Mouse (Mus musculus): ENCODE data around the gene Hsd17b2.

The Hsd17b2 gene

DNA sequence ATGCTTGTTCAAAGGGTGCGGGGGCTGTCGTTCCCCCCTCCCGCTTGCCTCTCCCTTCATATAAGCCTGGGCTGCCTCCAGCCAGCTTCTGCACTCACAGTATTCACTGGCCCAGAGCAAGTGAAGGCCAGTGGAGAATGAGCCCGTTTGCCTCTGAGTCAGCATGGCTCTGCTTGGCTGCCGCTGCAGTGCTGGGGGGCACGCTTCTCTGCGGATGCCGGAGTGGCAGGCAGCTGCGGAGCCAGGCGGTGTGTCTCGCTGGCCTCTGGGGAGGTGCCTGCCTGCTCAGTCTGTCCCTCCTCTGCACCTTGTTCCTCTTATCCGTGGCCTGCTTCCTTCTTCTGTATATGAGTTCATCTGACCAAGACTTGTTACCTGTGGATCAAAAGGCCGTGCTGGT is at the start of gene Hsd17b2:
Gene Hsd17b2 (plus strand): TSS at position 46 of the 400 bp plus-strand sequence.
- DNase-seq (ENCODE audit: low spot score in 2 of 2), result no peak

DNA sequence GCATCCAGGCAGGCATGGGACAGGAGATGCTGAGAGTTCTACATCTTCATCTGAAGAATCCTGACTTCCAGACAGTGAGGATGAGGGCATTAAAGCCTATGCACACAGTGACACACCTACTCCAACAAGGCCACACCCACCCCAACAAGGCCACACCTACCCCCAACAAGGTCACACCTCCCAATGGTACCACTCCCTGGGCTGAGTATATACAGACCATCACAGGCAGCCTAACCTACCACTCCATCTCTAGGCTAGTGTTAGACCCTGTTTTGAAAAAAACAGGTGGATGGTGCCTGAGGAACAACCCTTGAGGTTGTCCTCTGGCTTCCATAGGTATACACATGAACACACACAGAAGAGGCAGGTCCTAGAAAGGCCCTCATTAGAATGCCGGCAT is 49.4 kb upstream of the Hsd17b2 start:
- no peak for DNase-seq (ENCODE audit: low spot score in 2 of 2)

DNA sequence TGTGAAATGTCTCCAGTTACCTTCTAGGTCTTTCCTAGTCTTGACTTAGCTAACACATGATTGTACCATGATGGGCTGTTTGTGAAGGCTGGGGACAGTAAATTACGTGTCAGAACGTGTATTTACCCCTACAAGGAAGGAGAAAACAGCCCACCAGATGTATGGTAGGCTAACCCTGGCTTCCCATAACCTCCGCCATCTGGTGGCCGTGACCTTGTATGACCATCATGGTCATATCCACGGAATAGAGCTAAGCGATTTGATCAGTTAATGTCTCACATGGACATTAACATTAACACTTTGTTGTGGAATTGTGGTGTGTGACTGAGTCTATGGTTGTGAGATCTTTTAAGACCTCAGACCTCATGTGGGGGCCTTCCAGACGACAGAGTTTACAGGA is 42.7 kb upstream of the Hsd17b2 start:
- DNase-seq (ENCODE audit: low spot score in 2 of 2), result no peak

DNA sequence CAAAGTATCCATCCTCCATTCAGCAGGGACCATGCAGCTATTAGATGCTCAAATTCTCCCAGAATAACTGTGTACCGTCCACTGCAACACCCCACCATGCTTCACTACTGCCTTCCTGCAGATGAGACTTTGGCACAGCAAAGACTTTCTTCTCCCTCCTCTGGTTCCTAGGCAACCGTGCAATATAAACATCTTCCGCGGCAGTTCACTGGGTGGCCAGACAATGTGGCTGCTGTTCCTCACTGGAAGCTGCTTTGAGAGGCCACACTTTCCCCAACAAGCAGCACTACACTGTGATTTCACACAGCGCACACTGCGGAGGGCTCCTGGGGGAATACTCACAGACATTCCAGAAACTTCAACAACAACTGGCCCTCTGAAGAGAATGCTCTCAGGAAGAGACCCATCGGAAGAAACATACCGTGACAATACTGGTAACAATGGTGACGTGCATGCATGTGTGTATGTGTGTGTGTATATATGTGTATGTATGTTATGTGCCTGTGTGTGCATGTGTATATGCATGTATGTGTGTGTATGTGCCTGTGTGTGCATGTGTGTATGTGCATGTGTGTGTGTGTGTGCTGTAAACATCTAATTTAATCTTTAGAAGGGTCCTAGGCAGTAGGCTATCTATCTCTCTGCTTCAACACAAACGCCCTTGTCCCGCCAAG is 41.2 kb upstream of the Hsd17b2 start:
- DNase-seq (ENCODE audit: low spot score in 2 of 2), result peak in 1 of 2 experiments; percentile 13

DNA sequence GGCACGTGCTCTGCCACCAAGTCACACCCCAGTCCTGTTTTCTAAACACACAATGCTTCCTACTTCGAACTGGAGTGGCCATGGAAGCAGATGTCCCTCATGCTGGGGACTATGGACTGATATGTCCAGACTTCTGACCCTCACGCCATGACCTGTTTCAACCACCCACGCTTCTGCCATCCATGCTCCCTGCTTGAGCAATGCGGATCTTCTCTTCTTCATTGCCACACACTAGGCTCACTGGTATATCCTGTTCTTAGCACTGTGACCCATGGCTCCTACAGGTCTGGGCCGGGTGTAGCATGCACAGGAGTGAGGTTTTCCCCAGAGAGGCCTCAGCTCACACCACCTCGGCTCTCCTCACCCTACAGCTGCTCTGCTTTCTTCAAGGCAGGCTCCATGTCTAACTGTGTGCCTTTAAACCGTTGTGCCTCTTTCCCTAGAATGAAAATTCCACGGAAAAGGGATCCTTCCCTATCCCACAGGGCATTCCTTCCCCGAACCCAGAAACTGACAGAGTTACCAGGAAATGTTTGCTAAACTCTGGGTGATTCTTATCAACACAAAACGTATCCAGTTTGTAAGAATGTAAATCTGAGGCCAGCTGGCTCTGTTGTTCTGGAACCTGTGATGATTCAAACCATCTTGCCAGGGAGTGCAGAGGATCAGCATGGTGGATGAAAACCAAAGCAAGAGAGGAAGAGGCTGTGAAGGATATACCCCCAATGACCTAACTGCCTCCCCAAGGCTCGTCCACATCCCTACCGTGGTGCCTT is 34.2 kb upstream of the Hsd17b2 start:
- DNase-seq (ENCODE audit: low spot score in 2 of 2), result no peak

DNA sequence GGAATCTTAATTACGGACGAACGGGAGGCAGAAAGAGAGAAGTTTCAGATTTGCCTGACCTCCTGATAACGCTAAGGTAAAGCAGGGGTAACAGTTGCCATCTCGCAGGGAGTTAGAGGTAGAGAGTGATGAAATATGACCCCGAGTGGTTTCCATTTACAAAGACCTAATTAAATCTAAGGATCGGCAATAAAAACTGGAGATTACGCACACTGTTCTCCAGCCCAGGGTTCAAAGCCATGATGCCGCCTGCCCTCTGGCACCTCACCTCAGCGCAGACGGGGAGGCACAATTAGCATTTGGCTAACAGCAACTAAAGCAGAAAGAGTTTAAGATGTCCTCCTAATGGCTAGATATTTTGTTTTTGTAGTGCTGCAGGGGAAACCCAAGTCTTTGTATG is 31.2 kb upstream of the Hsd17b2 start:
- DNase-seq (ENCODE audit: low spot score in 2 of 2), result no peak

DNA sequence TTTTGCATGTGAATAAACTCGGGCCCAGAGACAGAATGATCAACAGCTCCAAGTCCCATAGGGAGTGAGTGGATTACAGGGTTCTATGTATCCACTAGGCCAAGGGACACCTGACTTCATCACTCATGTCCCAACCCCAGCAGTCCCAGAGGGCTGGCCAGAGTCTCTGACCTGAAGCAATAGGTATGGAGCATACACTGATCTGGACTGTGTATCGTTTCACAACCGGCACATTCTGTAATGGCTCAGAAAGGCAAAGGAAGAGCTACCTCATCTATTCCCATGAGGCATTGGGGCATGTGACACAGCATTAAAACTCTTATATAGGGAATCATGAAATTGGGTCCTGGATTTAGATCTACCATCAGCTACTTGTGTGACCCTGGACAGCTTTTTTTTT is 29.1 kb upstream of the Hsd17b2 start:
- no peak for DNase-seq (ENCODE audit: low spot score in 2 of 2)

DNA sequence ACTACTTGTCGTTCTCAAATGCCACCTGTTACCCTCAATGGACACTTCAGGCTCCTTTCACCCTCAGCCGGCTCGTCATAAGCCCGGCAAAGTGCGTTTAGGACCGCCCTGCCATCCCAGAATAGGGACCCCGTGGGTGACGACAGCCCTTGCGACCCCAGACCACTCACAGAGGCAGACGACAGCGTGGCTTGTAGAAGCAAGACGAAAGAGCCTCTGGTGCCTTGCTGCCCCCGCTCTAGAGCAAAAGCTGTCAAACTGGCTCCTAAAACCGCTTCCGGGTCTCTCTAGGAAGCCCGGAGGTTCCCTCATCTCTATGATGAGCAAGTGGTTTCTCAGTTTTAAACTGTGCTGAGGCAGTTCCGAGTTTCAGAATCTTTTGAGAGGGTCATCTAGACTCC is 28.3 kb upstream of the Hsd17b2 start, which contains the start of gene Sdr42e1:
Gene Sdr42e1 (minus strand): TSS at position 260 of the 401 bp plus-strand sequence.
- peak; percentile 22 to 33 for DNase-seq (ENCODE audit: low spot score in 2 of 2)

DNA sequence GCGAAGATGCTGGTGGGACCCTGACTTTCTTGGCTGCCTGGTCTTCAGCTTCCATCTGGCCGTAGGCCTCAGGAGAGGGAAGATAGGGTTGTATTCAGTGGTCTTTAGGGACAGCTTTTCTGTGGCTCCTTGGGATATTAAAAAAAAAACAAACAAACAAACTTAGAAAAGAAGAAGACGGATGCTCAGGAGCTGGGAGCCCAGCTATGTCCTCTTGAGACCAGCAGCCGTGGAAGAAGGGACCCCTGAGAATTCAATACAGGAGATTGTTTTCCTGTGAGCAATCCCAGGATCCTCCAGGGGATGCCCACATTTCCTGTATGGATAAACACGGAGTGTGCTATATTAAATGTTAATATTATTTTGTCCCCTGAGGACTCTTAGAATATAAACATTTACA is 26.5 kb upstream of the Hsd17b2 start:
- DNase-seq (ENCODE audit: low spot score in 2 of 2), result peak; percentile 7 to 27

DNA sequence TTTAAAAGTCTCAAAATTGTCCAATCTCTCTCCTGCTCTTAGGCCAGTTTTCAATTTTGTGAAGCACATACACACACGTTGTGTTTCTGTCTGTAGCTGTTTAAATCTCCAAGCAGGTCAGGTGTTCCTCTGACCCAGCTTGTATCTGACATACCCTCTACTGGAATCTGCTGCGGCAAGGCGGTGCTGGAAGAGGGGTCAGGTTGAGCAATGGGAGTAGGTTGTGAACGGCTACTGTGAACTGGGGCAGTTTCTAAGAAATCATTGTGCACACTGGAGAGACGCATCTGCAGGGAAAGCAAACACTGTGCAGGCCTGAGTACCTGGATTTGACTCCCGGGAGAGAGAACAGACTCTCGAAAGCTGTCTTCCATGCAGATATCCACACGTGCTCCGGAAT is 25.2 kb upstream of the Hsd17b2 start:
- no peak for DNase-seq (ENCODE audit: low spot score in 2 of 2)

DNA sequence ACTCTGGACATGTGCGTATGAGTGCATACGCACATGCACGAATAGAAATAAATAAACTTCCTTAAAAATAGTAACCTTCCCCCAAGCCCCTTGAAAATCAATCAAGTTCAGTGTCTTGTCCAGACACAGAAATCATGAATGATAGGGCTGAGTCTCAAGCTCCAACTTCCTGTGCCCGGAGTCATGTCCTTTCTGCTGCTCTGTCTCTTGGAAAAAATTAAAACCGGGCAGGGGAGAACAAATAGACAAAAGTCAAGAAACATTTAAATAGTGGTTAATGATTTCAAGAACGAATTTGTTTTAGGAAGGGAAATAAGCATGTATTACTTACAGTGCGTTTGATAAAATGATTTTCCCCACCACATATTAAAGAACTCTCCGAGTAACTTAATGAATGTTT is 24.7 kb upstream of the Hsd17b2 start:
- DNase-seq (ENCODE audit: low spot score in 2 of 2), result no peak

DNA sequence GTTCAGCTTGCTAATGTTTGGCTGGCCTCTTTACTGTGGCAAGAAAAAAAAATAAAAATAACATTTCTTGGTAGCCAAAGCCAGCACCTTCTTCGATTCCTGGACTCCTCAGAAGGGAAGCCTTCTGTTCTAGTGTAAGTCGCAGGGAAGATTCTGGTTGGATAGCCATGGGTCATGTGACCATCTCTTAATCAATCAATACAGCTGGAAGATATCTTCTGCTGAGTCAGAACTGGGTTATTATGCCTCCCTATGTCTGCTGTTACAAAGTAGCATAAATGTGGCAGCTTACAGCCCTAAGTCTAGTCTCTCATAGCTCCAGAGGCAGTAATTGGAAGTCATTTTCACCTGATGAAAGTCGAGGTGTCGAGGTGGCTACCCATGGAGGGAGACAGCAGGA is 23.1 kb upstream of the Hsd17b2 start:
- DNase-seq (ENCODE audit: low spot score in 2 of 2), result no peak

DNA sequence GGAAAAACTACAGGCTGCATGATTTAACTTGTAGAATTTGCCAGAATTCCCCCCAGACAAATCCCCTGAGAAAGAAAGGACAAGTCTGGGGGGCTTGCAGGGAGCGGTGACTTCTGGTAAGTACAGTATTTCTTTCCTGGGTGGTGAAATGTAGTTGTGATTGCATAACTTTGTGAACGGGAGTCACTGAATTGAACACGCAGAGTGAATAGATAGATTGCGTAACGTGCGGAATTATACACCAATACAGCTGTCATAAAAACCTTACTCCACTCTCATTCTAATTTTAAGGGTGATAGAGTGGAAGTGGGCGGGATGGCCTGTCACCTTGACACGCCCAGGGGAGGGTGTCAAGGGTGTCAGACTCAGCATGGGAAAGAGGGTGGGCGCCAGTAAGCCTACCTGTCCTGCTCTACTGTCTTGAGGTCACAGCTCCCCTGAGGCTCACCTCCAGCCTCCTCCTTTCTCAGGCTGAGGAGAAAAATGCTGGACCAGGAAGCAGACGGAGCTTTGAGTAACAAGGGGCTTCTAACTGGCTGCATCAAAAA is 17.7 kb upstream of the Hsd17b2 start:
- no peak for DNase-seq (ENCODE audit: low spot score in 2 of 2)

DNA sequence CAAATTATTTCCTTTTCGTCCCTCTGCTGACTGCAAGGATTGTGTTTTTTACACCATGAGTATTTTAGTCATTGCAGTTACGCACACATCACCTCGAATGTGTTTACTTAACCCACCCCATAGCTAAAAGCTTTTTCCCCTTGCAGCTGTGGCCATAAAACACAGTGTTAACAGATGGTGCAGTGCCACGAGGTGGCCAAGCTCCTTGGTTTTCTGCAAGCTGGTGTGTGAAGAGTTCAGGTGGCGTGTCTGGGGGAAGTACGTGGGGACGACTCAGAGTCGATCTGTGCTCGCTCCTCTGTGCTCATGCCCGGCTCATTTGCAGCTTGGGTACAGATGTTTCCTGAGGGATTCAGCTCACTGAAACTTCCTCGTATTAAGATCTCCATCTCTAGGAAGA is 17.2 kb upstream of the Hsd17b2 start:
- no peak for DNase-seq (ENCODE audit: low spot score in 2 of 2)

DNA sequence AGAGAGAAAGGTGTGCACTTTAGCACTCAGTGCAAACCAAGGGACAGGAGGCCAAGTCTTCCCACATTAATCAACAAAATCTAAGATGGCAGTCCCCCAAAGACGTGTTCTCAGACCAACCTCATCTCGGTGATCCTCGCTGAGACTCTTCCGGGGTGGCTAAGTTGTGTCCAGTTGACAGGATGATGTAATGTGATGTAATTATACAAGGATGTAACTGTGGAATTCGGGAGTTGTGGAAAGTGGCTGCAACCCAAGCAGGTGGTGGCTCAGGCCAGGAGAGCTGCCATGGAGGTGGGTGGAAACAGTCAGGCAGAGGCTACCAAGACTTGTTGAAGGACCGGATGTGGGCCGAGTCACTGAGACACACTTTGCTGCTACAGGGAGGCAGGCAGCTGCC is 13.8 kb upstream of the Hsd17b2 start:
- DNase-seq (ENCODE audit: low spot score in 2 of 2), result no peak

DNA sequence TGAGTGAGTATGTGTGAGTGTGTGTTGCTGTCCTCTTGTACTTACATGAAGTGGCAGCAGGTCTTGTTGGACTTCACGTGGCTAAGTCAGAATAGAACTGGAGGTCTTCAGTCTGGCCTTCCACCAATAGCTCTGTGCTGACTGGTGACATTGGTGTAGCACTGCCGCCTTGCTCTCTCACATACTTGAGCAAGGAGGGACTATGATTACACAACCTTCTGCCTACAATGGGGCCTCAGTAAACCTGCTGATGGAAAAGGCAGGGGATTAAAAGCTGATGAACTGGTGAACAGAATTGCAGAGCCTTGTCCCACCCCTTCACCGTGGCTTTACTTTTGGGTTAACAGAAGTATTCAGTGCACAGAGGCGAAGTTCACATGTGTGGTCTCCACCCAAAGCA is 9.6 kb upstream of the Hsd17b2 start:
- DNase-seq (ENCODE audit: low spot score in 2 of 2), result no peak

DNA sequence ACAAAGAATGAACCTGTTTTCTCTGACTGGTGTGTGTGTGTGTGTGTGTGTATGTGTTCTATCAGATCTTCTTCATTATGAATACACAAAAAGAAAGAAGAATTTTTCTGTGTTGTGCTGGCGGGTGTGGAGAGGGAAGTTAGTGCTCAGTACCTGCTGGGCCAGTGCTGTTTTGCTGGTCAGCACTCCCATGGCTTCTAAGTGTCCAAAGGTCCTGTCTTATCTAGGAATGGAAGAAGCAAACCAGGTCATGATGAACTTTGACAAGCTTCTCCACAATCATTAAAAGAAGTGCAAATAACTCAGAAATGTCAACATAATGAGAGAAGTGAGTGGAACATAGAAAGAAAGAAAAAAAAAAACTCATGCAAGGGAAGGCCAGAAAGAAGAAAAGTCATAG is 6.1 kb upstream of the Hsd17b2 start:
- no peak for DNase-seq (ENCODE audit: low spot score in 2 of 2)

DNA sequence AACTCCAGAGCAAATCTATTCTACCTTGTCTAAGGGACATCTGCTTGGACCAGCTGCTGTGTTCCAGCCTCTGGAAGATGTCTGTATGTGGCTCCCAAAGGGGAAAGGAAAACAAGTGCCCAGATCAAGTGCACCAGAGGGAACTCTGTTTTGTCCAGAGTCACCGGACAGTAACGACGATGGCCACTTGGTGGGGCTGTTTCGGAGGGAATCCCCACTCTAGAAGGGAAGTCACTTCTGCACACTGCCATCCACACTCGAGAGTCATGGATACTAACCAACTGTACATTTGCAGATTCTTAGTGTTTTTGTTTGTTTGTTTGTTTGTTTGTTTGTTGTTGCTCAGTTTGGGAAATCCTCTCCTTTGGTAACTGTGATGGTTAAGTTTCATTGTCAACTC is 4.5 kb upstream of the Hsd17b2 start:
- no peak for DNase-seq (ENCODE audit: low spot score in 2 of 2)

DNA sequence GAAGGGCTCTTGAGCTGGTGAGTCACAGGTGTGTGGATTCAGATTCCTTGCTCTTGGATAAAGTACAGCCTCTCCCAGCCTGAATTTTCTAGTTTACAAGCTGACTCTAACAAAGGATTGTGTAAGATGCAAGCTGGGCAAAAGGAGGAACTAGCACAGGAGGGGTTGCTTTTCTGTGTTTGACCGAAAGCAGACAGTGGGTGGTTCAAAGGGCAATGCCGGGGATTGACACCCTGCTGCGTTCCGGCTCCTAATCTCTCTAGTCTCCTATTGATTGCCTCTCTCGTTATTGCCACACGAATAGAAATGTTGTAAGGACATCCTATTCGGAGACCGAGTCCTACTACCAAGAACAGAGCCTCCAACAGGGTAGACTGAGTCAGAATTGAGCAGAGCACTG is 1.0 kb upstream of the Hsd17b2 start:
- DNase-seq (ENCODE audit: low spot score in 2 of 2), result no peak

DNA sequence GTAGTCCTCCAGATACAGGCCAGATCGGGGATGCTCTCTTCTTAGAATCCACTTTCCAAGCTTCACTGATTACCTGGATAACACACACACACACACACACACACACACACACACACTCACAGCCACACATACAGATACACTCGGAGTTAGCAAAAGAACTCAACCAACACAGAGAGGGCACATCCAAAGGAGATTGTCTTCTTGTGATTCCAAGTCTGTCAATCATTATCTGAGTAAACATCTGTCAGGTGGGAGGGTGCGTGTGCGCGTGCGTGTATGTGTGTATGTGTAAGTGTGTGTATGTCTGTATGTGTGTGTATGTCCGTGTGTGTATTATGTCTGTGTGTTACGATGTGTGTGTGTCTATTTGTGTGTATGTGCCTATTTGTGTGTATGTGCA is 458 bp upstream of the Hsd17b2 start:
- no peak for DNase-seq (ENCODE audit: low spot score in 2 of 2)

DNA sequence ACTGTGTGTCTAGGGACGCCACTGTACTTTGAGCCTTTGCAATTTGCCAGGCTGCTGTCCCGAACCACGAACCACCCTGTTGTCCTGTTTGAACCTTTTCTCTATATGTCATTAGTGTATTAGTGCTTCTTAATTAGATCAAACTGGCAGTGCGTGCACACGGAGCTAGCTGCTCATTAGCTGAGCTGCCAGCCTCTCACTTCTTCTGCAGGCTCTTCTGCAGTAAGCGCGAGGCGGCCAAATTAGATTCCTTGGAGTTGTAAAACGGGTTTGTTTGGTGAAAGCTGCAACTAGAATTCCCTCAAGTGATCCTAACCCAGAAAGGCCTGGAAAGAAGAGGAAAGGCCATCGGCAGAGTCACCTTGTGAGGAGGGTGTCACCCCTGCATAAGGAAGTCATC is 997 bp downstream of the Hsd17b2 start:
- no peak for DNase-seq (ENCODE audit: low spot score in 2 of 2)

DNA sequence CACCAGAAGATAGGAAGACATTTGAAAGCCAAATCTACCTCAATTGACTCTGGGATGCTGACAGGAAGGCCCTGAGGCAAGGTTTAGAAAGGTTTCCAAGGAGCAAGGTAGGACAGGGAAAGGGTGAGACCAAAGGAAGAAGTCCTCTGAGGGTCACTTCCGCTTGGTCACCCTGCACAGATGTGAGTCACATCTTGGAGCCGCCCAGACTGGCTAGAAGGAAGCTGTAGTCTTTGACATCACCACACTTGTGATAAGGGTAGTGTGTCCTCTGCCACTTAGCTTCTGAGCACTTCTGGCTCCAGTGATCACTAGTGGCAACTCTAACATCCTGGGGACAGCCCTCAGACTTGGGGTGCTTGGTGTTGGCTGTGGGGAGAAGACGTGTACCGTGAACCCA is 4.4 kb downstream of the Hsd17b2 start:
- DNase-seq (ENCODE audit: low spot score in 2 of 2), result no peak

DNA sequence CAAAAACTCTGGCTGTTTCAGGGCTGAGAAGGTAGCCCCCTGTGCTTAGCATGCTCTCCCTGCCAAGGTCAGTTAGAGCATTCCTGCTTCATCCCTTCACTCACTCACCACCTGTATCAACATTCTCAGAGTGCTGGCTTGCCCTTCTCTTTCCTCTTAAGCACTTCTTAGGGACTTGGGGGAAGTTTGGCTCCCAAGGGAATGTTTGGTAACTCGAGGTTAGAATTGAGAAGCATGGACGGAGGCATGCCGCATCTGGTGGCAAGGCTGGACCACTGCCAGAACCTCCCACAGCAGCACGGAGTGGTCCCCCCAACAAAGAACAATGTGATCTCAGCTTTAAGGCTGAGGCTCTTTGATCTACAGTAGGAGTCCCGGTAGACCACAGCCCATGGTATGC is 10.5 kb downstream of the Hsd17b2 start:
- DNase-seq (ENCODE audit: low spot score in 2 of 2), result no peak

Data from heart, adult 9 months (tissue).